Mouse (Mus musculus) adrenal gland, adult (tissue): ENCODE results near the gene Zfp735.

ENCODE experiments used
- DNase-seq, 2 experiments: peaks; one replicate each; pipeline ENCODE4 v3.0.0; 2022 to 2023; ENCODE audit warnings: low spot score in 1 of 2; ENCODE audit not compliant: inconsistent age in 2 of 2

Gene Zfp735

DNA sequence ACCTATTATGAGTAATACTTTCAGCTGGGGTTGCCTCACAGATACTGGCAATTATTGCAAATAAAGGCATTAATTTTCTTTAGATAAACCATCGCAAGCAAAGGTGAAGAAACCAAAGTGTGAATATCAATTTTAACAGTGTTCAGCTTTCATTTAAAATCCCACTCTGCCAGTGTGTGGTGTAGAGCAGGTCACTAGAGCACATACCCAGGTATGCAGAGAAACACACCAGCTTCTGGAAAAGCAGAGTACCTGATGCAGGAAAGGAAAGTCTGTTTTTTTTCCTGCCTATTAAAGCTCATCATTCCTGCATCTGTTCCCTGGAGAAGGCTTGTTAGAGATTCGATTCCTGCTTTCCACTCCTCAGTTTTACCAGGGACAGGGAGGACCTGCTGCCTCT is at the start of gene Zfp735:
Zfp735 (plus strand) TSS at position 301 of the 400 bp plus-strand sequence.
- no peak for DNase-seq

DNA sequence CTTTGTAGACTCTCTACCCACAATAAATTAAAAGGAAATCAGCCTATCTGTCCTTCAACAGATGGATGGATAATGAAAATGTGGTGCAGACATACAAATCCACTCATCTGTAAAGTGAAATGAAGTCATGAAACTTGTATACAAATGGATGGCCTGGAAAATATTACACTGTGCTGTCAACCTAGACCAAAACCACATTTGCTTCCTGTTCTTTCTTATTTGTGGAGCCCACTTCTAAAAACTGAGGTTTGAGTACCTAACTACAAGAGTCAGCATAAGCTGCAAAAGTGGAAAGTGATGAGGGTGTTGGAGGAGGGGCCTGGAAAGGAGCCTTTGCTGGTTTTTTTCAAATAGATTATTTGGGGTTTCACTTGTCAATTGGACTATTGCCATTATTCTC is 70.5 kb downstream of the Zfp735 start:
- no peak for DNase-seq
